Mouse (Mus musculus) testis, postnatal 14 days (tissue): ENCODE measurements around the gene Ptch2.

Source experiments
- DNase-seq: peaks from one replicate; pipeline ENCODE4 v3.0.0; 2021; ENCODE audit warnings: low spot score

The Ptch2 gene

DNA sequence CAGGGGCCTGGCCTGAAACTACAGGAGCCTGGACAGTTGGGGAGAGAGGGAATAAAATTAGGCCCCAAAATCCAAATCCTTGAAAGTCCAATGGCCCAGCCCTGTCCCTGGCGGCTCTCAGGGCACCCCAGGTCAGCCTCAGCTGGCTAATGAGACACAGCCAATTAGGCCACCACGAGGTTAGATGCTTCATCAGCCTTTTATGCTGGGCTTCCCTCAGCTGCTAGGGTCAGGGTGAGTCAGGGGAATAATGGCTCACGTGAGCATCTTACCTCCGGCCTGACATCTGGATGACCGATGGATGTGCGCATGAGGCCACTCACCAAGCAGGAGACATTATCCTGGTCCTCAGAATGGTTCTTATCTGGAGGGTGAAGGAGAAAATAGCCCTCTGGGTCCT lies 34.9 kb downstream of the Ptch2 start:
- DNase-seq: no peak

DNA sequence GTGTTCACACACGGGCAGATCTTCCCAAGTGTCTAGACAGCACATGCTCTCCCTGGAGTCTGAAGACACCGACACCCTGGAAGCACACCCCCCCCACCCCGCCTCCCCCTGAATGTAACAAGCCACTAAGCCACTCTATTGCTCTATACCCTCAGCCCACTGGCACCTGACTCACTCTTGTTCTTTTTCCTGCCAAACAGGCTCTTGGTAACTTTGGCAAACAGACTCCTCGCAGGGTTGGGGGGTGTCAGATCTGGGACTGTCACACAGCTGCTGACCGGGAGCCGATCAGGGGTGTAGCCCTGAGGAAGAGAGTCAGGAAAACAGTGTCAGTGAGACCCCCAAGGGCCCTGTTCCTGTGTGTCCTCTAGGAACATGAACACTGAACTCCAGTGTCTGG lies 35.3 kb downstream of the Ptch2 start:
- no peak for DNase-seq

DNA sequence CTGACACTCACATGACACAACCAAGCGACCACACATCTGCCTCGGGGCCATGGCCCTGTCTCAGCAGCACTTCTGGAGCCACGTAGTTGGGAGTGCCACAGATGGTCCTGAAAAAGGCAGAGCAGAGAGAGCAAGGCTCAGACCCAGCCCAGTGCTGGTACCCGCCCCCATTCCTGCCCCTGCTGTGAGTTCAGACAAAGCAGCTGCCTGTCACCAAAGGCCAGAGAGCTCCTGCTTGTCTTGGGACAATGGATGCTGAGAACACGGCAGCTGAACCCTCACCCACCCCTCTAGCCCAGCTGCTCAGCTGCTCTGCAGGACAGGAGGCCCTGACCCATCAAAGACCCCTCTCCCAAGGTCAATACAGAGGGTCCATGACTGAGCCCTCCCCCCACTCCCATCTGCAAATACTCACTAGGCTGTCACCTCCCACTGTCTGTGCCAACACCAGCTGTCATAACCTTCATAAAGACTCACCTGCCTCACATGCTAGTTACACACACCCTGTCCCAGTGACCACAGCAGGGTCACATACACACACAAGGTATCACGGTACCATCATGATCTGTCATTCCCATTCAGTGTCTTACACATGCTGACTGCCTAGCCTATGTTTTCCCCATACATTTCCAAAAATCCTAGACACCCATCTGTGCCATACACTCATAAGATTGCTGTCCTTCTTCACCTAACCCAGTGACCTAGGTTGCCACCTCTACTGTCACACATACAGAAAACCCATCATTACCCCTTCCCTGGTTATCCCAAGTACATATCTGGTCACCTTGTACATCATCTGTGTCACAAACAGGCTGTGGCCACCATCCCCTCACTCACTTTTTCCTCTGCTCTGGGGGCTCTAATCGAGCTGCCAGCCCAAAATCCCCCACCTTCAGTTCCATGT lies 36.3 kb downstream of the Ptch2 start:
- no peak for DNase-seq

DNA sequence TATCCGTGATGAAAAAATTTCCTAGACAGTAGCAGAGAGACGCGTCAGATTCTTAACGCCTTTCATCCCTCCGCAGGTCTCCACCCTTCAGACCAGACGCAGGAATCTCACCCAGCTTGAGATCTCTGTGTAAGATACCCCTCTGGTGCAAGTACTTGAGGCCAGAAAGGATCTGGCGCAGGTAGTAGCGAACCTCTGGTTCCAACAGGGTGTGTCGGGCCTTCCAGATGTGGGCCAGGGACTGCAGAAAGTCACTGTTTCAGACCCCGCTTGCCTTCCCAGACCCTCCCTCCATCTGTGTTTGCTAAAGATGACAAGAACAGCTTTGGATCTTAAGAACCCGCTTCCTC lies 36.9 kb downstream of the Ptch2 start:
- DNase-seq: no peak

DNA sequence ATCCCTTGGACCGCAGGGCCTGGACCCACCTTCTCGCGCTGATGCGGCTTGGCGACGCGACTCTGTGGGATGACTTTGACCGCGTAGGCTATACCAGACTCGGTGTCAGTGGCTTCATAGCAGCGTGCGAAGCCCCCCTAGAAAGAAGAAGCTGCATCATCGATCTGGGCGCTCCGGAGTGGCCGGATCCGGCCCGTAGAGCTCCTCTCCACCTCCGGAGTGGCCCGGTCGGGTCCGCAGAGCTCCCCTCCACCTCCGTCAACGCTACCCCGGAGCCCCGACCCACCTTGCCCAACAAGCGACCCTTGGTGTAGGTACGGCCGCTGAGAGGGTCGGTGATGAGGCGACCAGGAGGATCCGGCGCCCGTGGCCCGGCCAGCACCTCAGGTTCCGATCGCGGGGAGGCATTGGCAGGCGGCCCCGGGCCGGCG lies 37.5 kb downstream of the Ptch2 start:
- no peak for DNase-seq

DNA sequence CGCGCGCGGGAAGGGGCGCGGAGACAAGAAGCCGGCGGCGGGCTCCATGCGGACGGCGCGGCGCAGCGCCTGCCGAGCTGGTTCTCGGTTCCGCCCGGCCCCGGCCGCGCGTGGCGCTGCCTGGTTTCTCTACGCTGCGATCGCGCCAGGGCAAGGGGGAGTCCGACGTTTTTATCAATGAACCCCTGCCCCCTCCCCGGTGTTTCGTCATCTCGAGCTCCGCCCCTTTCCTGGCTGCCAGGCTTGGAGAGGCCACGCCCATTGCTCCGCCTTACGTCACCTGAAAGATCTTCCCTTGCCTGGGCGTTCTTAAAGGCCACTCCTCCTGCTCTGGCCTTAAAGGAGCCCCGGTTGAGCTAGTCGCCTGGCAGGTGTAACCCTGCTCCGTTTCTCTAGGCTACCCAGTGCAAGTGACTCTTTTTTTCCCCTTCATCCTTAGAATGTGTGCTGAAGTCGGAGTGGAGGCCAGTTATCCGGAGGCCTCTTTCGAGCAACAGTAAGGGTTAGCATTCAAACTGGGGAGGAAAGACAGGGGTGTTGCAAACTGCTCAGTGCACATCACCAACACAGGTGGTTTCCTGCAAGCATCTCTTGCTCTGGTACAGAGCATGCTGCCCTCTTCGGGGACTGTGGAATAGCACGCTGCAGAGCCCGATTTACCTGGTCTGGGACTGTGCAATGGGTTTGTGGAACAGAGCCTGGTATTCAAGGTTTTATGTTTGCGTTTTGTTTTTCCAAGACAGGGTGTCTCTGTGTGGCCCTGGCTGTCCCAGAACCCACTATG lies 38.1 kb downstream of the Ptch2 start, which contains the start of gene Plk3:
TSS of gene Plk3 (minus strand) at position 147 of the 784 bp plus-strand sequence.
- peak; percentile 94 for DNase-seq

DNA sequence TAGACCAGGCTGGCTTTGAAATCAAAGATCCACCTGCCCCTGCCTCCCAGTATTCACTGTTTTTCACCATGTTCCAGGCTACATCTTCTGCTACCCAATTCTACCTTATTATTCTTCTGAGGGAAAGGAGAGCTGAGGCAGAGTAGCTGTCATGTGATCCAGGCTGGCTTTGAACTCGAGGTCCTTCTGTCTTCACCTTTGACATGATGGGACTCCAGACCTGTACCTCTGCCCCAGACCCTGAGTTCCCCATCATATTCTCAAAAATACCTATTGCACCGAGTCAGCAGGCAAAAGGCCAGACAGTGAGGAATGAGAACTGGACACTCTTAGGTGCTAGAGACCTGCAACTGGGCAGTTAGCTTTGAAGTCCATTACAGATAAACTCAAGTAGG lies 38.7 kb downstream of the Ptch2 start:
- no peak for DNase-seq

DNA sequence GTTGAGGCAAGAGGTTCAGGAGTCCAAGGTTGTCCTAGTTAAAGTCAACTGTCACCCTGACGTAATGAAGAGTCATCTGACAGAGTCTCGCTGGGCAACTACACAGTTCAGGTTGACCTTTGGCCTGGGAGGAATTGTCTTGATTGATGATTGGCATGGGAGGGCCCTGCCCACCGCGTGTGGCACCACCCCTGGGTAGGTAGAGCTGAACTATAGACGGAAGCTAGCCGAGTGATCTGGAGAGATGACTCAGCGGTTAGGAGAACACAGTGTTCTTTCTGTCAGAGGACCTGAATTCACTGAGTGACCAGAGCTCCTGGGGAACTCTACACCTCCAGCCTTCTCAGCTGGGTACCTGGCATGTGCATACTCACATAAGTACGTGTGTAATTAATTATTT lies 40.2 kb downstream of the Ptch2 start:
- no peak for DNase-seq

DNA sequence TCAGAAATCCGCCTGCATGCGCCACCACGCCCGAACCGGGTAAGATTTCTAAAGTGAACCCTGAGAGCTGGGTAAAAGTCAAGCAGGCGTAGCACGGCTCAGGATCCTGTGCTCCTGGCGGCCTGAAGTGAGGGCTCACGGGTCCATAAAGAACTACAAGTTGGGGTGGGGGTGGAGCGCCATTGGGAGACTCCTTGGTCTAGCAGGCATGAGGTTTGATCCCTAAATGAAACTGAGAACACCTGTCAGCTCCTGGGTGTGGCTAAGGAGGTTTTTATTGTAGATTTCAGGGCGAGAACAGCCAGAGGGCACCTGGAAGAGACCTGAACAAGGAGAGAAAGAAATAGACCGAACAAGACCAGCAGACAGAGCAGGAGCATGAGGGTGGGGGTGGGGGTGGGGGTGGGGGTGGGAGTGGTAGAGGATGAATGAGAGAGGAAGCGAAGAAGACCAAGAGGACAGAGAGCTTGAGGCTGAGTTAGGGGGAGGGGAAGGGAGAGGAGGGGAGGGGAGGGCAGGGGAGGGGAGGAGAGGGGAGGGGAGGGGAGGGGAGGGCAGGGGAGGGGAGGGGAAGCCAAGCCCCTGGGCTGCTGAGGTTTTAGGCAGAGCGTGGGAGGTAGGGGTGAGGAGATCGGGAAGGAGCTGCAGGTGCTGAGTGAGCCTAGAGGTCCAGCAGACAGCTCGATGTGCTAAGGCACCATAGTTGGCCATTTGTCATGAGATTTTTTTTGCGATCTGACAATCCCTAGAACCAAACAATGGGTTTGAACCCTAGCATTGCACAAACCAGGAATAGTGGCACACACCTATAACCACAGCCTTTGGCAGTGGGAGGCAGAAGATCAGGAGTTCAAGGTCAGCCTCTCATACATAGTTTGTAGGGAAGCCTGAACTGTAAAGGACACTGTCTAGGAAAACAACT lies 42.7 kb downstream of the Ptch2 start:
- DNase-seq: no peak

DNA sequence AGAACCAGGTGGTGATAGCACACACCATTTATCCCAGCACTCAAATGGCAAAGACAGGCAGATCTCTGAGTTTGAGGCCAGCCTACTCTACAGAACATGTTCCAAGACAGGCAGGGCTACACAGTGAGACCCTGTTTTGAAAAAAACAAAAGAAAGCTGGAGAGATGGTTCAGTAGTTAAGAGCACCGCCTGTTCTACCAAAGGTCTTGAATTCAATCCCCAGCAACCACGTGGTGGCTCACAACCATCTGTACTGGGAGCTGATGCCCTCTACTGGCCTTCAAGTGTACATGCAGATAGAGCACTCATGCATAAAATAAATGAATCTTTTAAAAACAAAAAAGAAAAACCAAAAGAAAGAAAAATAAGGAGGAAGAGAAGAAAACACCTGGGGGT lies 43.3 kb downstream of the Ptch2 start:
- DNase-seq: no peak

DNA sequence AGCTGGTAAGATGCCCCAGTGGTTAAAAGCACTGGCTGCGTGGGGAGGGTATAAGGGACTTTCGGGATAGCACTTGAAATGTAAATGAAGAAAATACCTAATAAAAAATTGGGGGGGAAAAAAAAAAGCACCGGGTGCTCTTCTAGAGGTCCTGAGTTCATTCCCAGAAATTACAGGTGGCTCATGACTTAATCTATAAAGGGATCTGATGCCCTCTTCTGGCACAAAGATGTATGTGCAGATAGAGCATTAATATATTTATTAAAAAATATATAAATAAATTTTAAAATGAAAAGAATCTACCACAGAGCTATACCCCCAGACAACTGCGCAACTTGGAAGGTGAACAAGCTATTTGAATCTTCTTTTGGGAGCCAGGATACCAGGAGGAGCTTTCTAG lies 44.7 kb downstream of the Ptch2 start:
- DNase-seq: no peak

DNA sequence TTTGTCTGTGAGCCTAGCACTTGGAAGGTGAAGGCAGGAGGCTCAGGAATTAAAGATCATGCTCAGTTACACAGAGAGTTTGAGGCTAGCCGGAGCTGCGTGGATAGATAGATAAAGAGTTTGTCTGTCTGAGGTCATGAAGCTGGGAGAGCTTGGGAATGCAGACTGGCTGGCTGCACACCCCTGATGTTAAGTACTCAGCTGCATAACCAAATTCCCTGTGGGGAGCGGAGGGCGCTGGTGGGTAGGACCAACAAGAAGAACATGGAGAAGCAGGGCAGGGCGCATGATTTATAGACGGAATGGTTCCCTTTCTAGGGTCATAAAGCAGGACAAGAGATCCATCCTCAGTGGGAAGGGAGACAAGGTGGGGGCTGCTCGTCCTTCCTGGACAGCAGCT lies 47.1 kb downstream of the Ptch2 start:
- no peak for DNase-seq

DNA sequence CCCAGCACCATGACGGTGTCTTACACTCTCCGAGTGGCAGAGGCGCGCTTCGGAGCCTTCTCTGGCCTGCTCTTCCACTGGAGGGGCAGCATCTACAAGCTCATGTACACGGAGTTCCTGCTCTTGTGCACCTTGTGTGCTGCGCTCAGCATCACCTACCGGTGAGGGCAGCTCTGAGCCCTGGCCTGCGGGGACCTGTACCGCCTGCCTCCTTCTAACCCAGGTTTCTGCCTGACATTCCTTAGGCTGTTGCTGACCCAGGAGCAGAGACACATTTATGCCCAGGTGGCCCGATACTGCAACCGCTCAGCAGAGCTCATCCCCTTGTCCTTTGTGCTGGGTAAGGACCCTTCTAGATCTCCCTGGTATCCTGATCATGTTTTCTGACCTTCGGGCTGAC lies 49.4 kb downstream of the Ptch2 start:
- DNase-seq: no peak

DNA sequence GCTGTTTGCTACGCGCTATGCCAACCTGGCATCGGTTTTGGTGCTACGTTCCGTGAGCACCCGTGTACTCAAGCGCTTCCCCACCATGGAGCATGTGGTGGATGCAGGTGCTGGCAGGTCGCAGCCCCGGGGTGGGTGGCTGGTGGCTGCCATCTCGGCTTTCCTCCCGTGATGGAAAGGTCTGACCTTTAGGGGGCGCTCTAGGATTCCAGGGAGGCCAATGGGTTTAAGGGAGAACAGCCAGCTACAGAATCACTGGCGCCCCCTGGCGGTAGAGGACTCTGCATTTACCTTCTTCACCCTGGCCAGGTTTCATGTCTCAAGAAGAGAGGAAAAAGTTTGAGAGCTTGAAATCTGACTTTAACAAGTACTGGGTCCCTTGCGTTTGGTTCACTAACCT lies 50.3 kb downstream of the Ptch2 start:
- DNase-seq: peak; percentile 91

DNA sequence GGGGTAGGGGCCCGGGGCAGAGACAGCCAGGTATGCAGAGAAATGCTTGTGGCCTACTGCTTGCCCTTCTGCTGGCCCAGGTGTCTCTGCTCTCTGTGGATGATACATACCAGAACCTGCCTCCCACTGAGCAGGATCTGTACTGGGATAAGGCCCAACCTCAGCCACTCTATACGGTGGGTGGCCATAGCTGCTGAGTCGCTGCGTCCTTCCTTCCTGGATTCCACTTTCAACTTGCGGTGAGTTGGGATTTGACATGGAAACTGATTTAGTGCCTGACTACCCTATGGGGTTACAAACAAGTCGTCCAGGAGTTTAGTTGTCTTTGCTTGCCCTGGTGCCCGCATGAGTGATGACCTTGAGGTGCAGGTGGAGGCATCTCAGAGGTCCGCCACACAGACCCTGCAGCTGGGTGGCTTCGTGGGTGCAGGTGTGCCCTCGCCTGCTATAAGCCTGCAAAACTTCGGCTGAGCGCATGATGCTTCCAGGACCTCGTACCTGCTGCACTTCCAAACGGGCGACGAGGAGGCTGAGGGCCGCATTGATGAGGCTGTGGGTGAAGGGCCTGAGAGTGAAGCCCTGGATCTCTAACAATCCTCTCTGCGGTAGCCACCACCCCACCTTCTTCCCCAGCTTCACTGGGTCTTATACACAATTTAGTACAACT lies 52.3 kb downstream of the Ptch2 start:
- no peak for DNase-seq

DNA sequence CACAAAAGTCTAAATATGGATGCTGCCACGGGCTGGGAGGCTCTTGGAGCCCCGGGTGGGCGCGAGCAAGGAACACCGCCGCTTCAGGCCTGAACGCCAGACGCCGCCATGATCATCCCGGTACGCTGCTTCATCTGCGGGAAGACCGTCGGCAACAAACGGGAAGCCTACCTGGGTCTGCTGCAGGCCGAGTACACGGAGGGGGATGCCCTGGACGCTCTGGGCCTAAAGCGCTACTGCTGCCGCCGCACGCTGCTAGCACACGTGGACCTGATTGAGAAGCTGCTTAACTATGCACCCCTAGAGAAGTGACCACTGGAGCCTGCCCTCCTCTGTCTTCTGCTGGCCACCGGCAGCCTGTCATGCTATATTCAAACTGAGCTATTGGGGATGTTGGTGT lies 52.9 kb downstream of the Ptch2 start:
- no peak for DNase-seq

DNA sequence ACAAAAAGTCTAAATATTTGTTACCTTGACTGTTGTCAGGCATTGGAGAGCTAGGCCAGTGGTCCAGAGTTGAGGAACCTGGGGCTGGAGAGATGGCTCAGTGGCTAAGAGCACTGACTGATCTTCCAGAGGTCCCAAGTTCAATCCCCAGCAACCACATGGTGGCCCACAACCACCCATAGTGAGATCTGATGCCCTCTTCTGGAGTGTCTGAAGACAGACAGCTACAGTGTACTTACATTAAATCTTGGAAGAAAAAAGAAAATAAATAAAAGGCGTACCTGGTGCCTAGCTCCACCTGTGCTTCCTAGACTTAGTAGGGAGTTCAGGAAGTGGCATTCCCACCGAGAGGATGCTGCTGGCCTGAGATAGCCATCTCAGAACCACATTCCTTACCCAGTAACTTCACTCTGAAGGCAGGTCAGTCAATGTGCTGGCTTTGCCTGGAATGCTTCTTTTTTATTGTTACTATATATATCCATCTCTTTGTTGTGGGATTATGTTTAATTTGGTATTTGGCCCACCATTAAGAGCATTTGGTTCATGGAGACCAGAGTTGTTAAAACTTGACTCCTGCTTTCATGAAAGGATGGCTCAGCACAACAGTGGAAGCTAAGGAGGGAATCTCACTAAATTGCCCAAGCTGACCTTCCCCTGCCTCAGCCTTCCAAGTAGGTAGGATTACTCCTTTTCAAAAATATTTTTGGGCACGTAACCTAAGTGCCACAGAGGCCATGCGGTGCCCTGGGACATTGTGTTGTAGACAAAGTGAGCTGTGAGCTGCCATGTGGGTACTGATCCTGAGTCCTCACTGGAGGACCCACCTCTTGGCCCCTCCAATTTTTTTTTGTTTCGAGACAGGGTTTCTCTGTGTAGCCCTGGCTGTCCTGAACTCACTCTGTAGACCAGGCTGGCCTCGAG lies 53.7 kb downstream of the Ptch2 start:
- DNase-seq: no peak

DNA sequence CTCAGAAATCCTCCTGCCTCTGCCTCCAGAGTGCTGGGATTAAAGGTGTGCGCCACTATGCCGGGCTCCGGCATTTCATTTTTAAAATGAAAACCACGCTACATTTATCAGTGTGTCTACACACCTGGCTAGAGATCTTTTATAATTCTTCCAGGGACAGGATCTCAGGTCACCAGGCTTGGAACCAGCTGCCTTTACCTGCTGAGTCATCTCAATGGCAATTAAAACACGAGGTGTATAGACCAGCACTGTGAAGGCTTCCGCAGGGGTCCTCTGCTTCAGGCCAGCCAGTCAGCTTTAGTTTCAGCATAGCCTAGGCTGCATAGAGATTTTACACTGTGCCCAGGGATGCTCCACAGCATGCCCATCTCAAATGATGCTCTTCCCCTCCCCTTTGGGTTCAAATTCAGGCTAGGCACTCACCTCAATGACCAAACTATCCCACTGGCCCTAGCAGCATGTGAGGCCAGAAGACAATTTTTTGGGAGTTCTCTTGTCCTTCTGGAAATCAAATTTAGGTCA lies 54.4 kb downstream of the Ptch2 start:
- no peak for DNase-seq

DNA sequence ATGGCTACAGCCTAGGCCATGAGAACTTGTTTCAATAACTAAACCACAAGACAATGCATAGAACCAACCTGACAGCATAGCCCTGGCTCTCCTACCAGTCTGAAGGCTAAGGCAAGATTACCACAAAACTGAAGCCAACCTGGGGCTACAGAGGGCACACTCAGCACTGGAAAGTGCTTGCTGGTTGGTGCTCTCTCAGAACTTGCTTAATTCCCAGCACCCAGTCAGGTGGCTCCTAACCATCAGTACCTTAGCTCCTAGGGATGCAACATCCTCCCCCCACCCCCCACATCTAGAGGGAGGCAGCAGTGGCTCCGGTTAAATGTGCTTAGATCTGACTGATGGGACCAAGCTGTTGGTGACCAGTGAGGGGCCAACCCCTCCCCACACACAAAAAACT lies 55.5 kb downstream of the Ptch2 start:
- DNase-seq: no peak

DNA sequence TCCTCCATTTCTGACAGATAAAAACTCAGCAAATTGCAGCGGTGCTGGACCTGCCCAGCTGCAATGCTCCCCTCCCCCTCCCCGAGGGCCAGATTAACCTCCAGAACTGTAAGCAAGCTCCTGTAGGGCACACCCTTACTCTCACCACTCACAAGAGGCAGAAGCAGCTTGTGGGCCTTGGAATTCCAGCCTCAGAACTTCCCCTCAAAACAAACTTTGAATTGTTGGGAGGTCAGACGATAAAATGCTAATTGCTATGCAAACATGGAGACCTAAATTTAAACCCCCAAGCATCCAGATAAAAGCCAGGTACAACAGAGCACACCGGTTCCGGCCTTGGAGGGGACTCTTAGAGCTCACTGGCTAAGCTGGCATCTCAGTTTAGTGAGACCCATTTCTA lies 56.8 kb downstream of the Ptch2 start:
- no peak for DNase-seq
